Mouse (Mus musculus): ENCODE measurements around the gene Prrx2.

DNA sequence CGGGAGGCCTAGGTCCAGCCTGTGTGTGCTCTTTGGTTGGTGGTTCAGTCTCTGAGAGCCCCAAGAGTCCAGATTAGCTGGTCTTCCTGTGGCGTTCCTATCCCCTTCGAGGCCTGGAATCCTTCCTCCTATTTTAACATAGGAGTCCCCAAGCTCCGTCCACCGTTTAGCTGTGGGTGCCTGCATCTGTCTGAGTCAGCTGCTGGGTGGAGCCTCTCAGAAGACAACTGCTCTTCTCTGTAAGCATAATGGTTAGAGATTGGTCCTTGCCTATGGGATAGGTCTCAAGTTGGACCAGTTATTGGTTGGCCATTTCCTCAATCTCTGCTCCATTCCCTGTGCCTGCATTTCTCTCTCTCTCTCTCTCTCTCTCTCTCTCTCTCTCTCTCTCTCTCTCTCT is 25.0 kb downstream of the Prrx2 start:
- TF ChIP-seq CTCF (IDR thresholded peaks at IDR 0.05; ENCODE audit: control insufficient read depth, insufficient read depth, low read length) = no peak
- TF ChIP-seq POLR2A (IDR thresholded peaks at IDR 0.05; ENCODE audit: borderline replicate concordance, control insufficient read depth, low read depth, low read length) = no peak

Measured in bone marrow, adult 2 months (tissue).